Mouse (Mus musculus) gastrocnemius, postnatal 36 days (tissue): Measurements from ENCODE around the gene Pgbd5. TPM values are rescaled to one million over a fixed set of nuclear protein-coding genes. Genes with fewer than 3 reads are reported as not detected.

ENCODE experiments used
- total RNA-seq, 2 experiments: library from RNA; stranded (reverse); gene quantifications; 2 replicates each; pipeline ENCODE4 v1.2.3; 2021

The Pgbd5 gene
- total RNA-seq, 2 experiments from 2014 or later, result 0.15 to 0.25 TPM

Other genes with a start within 250 kb of the Pgbd5 start
- 10 to 100 TPM; 32.5 to 35.6 TPM for gene Galnt2, start 208.3 kb downstream of the Pgbd5 start, total RNA-seq
- gene Cog2, start 81.1 kb upstream of the Pgbd5 start, total RNA-seq, result 10 to 100 TPM; 13.5 to 18.1 TPM
- 10 to 100 TPM in 1 of 2 experiments, 1 to 10 TPM in 1; 9.9 to 10.9 TPM for gene Agt, start 130.0 kb upstream of the Pgbd5 start, total RNA-seq
- gene Capn9, start 136.5 kb upstream of the Pgbd5 start, total RNA-seq, result not detected
- gene 2310022B05Rik, start 223.7 kb upstream of the Pgbd5 start, total RNA-seq, result 10 to 100 TPM in 1 of 2 experiments, 1 to 10 TPM in 1; 9.9 to 12.1 TPM